Mouse (Mus musculus) adrenal gland, postnatal 36 days (tissue): Measurements from ENCODE around the gene Pacrg. TPM values are rescaled to one million over a fixed set of nuclear protein-coding genes. Genes with fewer than 3 reads are reported as not detected.

ENCODE experiments used
- DNase-seq, 2 experiments: peaks; one replicate each; pipeline ENCODE4 v3.0.0; 2021; ENCODE audit warnings: mixed read lengths in 1 of 2
- total RNA-seq, 2 experiments: library from RNA; stranded (reverse); gene quantifications; 2 replicates each; pipeline ENCODE4 v1.2.3; 2021

The Pacrg gene
- total RNA-seq, 2 experiments from 2014 or later = 1.6 to 4.4 TPM

- DNase-seq = no peak
These were observed 289.2 kb downstream of the Pacrg start for GRCm38 (mm10) chr17:10550781-10551520.

GRCm38 (mm10) chr17:10549825-10550224, 290.3 kb downstream of the Pacrg start:
- no peak for DNase-seq

DNA sequence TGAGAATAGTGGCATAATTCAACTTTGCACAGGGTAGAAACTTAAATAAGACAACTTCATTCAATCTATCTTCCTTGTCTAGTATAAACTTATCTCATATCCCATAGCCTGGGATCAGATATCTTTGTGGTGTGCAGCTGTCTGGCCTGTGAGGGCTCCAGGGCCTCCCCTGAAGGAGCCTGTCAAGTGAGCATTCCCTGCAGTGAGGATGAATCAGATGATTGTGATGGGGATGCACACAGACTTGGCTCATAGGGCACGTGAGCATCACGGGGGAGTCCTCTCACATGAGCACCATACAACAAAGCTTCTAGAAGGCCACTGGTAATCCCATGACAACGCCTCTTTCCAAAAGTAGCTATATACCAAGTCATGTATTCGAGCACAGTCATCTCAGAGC, 291.1 kb downstream of the Pacrg start:
- no peak for DNase-seq

GRCm38 (mm10) chr17:10540772-10541171, 299.3 kb downstream of the Pacrg start:
- no peak for DNase-seq

GRCm38 (mm10) chr17:10534206-10534605, 305.9 kb downstream of the Pacrg start:
- DNase-seq = no peak

GRCm38 (mm10) chr17:10533461-10533860, 306.6 kb downstream of the Pacrg start:
- no peak for DNase-seq

DNA sequence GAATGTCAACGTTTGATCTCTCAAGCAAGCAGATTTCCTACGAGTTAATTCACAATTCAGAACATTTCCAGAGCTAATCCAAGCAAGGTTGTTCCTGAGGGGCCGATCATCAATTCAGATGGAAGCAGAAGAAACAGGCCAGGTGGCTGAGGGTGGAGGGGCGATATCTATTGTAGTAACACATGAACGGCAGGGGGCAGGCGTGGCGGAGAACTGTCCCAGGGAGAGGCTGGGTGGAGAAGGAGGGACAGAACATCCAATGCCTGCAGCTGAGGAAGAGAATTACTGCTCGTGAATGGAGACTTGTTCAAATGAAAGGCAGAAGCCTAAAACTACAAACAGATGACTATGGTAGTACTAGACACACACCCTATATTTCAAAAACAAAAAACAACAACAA, 309.1 kb downstream of the Pacrg start:
- DNase-seq = peak; percentile 43 to 69

- DNase-seq = peak in 1 of 2 experiments; percentile 15
These were observed 310.7 kb downstream of the Pacrg start for GRCm38 (mm10) chr17:10529329-10529955.

- DNase-seq = no peak
These were observed 318.8 kb downstream of the Pacrg start for GRCm38 (mm10) chr17:10521282-10521681.

GRCm38 (mm10) chr17:10519506-10520155, 320.5 kb downstream of the Pacrg start:
- DNase-seq = no peak

DNA sequence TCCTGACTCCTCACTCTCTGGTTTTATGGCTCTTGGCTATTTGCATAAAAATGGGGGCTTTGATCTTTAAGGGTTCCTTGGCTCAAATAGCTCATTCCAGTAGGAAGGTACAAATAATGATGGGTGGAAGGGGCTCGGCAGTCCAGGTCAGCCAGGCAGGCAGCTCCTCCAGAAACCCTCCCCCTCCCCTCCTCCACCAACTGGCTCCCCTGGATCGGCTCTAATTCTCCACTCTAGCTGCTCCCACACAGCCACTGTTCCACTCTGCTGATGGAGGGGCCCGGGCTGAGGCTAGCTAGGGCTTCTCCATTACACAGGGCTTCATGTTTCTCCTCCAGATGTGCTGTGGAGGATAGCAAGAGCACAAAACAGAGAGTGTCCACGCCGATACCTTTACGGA, 325.3 kb downstream of the Pacrg start:
- DNase-seq = no peak

GRCm38 (mm10) chr17:10510913-10511759, 329.0 kb downstream of the Pacrg start:
- DNase-seq = no peak

GRCm38 (mm10) chr17:10510467-10510866, 329.6 kb downstream of the Pacrg start:
- no peak for DNase-seq

DNA sequence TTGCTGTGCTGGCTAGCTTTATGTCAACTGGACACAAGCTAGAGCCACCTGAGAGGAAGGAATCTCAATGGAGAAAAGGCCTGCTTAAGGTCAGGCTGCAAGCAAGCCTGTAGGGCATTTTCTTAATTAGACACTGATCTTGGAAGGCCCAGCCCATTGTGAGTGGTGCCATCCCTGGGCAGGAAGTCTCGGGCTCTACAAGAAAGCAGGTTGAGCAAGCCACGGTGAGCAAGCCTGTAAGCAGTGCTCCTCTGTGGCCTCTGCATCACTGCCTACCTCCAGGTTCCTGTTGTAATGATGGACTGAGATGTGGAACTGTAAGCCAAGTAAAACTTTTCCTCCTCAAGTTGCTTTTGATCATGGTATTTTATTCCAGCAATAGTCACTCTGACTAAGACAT, 332.0 kb downstream of the Pacrg start:
- DNase-seq = no peak

GRCm38 (mm10) chr17:10507466-10507865, 332.6 kb downstream of the Pacrg start:
- DNase-seq = no peak

GRCm38 (mm10) chr17:10506896-10507295, 333.2 kb downstream of the Pacrg start:
- no peak for DNase-seq

DNA sequence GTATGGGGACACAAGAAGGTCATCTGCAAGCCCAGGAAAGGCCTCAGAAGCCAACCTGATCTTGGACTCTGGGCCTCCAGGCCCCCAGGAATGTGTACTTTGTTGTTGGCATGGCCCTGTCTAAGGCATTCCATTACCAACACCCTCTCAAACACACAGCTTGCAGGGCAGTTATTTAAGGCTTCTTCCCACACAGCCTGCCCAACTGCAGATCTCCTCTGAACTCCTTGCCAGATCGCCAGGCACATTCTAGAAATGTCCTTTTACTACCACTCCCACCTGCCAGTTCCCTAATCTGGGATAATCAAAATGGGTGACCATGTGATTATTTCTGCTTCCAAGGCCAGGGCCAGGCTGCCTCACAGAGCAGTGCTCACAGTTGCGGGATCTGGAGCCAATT, 338.7 kb downstream of the Pacrg start:
- DNase-seq = no peak

- DNase-seq = peak; percentile 38 to 50
These were observed 339.2 kb downstream of the Pacrg start for GRCm38 (mm10) chr17:10500795-10501432.

DNA sequence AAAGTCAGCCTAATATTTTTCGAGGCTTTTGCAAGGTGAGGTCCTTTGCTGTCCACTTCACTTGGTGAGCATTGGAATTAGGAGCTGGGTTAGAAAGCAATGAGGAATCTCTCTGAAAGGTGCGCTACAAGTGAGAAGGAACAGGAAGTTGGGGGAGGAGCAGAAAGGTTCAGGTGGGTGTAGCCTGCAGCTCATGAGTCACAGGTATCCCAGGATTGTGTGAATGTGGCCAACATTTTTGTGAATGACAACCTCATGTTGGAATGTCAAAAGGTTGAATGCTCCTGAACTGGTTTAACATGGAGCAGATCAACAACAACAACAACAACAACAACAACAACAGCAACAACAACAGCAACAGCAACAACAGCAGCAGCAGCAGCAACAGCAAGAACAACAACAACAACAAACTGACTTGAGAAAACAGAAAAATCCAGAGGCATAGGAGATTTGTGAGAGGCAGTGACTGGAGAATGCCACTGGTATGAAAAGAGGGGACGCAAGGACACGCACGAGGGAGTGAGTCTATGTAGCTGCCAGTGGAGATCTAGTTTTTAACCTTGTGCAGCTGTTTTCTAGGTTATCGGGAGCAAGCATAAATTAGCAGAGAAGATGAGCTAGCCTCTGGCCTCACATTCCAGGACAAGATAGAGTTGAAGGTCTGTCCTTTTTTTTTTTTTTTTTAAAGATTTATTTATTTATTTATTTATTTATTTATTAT, 341.0 kb downstream of the Pacrg start:
- no peak for DNase-seq

DNA sequence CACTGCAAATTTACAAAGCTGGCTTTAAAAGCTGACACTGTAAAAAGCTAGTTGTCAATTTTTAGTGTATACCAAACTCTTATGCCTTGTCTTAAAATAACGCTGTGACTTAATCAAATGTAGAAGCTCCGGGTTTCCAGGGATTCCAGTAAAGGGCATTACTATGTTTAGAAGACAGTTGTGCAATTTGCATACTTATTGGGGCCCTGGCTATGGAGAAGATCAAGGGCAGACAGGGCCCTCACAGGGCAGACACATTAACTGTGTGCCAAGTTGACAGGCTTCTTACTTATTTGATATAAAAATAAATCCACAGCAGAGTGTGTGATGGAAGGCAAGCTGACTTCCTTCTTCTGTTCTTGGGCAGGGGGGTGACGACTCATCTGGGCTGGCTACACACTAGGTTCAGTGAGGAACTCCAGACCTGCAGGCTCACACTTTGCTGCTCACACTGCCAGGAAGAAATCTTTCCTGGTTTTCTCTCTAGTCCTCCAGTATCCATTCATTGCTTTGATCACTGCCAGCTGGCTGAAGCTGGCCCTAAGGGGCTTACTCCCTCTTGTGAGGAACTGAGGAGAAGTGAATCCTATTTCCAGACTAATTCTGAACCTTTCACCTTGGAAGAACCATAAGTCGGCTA, 342.2 kb downstream of the Pacrg start:
- peak; percentile 31 for DNase-seq

GRCm38 (mm10) chr17:10496066-10496465, 344.0 kb downstream of the Pacrg start:
- DNase-seq = peak in 1 of 2 experiments; percentile 41
